Mouse (Mus musculus) heart, embryonic 16.5 days (tissue): ENCODE data around the gene Kcnip2. TPM values are rescaled to one million over a fixed set of nuclear protein-coding genes. Genes with fewer than 3 reads are reported as not detected.

Source experiments
- ATAC-seq: fragments of 200-750 bp; cut with Nextera tagmentation; replicated peaks from 2 replicates; pipeline ENCODE4 v1.8.0; 2017; ENCODE audit warnings: moderate number of reproducible peaks; ENCODE audit not compliant: insufficient read depth, low FRiP score; ENCODE audit errors: extremely low read depth
- H3K27ac ChIP-seq: fragments of 300-500 bp; sonication (generic); 2 replicates; pipeline ENCODE4 v1.5.1; 2014; ENCODE audit warnings: mild to moderate bottlenecking, low read length, control low read depth, moderate library complexity
- H3K27me3 ChIP-seq: fragments of 300-500 bp; sonication (generic); 2 replicates; pipeline ENCODE4 v1.6.1; 2014; ENCODE audit warnings: low read length, mixed read lengths; ENCODE audit not compliant: control insufficient read depth, insufficient read depth
- H3K36me3 ChIP-seq: fragments of 300-500 bp; sonication (generic); 2 replicates; pipeline ENCODE4 v1.6.1; 2014; ENCODE audit not compliant: control insufficient read depth, insufficient read depth
- H3K4me1 ChIP-seq: fragments of 300-500 bp; sonication (generic); 2 replicates; pipeline ENCODE4 v1.6.1; 2014; ENCODE audit warnings: low read length, mixed read lengths; ENCODE audit not compliant: control insufficient read depth, insufficient read depth
- H3K4me2 ChIP-seq: fragments of 300-500 bp; sonication (generic); 2 replicates; pipeline ENCODE4 v1.6.1; 2014; ENCODE audit warnings: low read depth, mild to moderate bottlenecking, control low read depth, low read length
- H3K4me3 ChIP-seq: fragments of 300-500 bp; sonication (generic); 2 replicates; pipeline ENCODE4 v1.5.1; 2014; ENCODE audit warnings: mild to moderate bottlenecking, control low read depth, low read length
- H3K9ac ChIP-seq: fragments of 300-500 bp; sonication (generic); 2 replicates; pipeline ENCODE4 v1.6.1; 2014; ENCODE audit warnings: low read length, control low read depth
- H3K9me3 ChIP-seq: fragments of 300-500 bp; sonication (generic); replicated peaks from 2 replicates; pipeline ENCODE4 v1.6.1; 2016; ENCODE audit warnings: low read length; ENCODE audit not compliant: control insufficient read depth
- WGBS: fragments of 180-500 bp; shearing (Covaris S2); extraction: QIAGEN DNeasy Blood & Tissue Kit; methylation state at CpG from one replicate; pipeline ENCODE4 v1.1.7; 2014; 5-methylcytosine and 5-hydroxymethylcytosine counted together
- polyA plus RNA-seq: library from polyadenylated mRNA; unstranded; fragments of >200 nt; fragmentation: Nextera tagmentation; extraction: Ambion mirVana; gene quantifications from 2 replicates; pipeline ENCODE4 v1.2.1, GENCODE M21; 2015

Gene Kcnip2
- polyA plus RNA-seq, 1 experiment from 2014 or later: 16.6 TPM

DNA sequence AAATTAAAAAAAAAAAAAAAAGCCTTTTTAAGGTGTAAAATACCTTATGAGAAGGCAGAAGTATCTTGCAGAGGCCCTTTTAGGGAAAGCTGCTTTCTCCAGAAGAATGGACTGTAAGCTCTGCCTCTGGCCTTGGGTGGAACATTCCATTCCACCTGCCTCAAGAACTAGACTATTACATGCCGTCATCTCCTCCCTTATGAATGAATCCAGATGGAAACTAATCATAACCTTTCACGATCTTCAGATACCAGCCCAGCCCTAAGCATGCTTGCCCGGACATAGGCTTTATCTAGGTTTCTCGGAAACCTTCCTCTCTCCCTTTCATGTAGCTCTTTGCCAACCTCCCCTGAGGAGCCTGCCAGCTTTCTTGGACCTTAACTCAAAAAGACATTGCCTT lies 27.5 kb downstream of the Kcnip2 start:
- Histone ChIP-seq H3K4me1 (no peaks in the 10 kb centered on the region), H3K4me2 (no peak overlapping the region), H3K27ac (no peak overlapping the region), H3K27me3 (no peaks in the 10 kb centered on the region), H3K36me3 (no peaks in the 10 kb centered on the region), H3K4me3 (no peak overlapping the region), H3K9ac (no peak overlapping the region), H3K9me3 (no peaks in the 10 kb centered on the region)
- 32% methylated on average over 4 of the region's 4 CpGs for whole genome bisulfite sequencing
- no peak for ATAC-seq

DNA sequence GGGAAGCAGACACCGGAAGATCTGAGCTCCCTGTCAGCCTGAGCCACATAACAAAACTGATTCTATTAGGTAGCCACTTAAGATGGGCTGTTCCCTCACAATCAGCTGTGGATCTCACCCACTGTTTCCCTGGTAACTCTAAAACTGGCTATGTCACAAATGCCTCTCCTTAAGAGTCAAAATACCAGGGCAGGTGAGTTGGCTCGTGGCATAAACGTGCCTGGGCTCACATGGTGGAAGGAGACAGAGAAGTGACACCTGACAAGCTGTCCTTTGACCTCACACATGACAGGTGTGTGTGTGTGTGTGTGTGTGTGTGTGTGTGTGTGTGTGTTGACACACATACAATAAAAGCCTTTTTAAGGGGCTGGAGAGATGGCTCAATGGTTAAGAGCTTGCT lies 28.4 kb downstream of the Kcnip2 start:
- H3K4me3 ChIP-seq: no peak overlapping the region
- ATAC-seq: no peak
- H3K4me2 ChIP-seq: no peak overlapping the region
- no peaks in the 10 kb centered on the region for H3K27me3 ChIP-seq
- no peak overlapping the region for H3K27ac ChIP-seq
- H3K9me3 ChIP-seq: no peaks in the 10 kb centered on the region
- H3K9ac ChIP-seq: no peak overlapping the region
- 61% methylated on average over 3 of the region's 3 CpGs for WGBS
- H3K4me1 ChIP-seq: no peaks in the 10 kb centered on the region
- no peaks in the 10 kb centered on the region for H3K36me3 ChIP-seq

DNA sequence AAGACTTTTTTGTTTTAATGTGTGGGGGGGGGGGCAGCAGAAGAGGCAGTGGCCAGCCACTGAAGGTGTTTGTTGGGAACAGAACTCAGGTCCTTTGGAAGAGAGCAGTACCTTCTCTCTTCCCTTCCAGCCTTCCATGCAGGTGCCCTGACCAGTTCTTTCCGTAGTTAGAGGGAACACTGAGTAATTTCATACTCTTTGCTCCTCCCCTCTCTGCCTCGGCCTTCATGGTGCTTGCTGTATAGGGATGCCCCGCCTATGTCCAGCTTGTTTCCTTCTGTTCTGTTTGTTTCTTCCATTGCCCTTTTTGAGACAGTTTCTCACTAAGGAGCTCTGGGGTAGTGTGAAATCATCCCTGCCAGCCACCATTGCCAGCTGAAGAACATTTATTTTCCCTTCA lies 30.4 kb downstream of the Kcnip2 start:
- Histone ChIP-seq H3K4me2 (no peak overlapping the region), H3K4me1 (peaks cover 16% of the 10 kb centered on the region), H3K36me3 (no peaks in the 10 kb centered on the region), H3K9me3 (no peaks in the 10 kb centered on the region), H3K4me3 (no peak overlapping the region), H3K9ac (no peak overlapping the region), H3K27me3 (no peaks in the 10 kb centered on the region), H3K27ac (no peak overlapping the region)
- 81% methylated on average over 3 of the region's 3 CpGs for WGBS
- ATAC-seq: no peak

DNA sequence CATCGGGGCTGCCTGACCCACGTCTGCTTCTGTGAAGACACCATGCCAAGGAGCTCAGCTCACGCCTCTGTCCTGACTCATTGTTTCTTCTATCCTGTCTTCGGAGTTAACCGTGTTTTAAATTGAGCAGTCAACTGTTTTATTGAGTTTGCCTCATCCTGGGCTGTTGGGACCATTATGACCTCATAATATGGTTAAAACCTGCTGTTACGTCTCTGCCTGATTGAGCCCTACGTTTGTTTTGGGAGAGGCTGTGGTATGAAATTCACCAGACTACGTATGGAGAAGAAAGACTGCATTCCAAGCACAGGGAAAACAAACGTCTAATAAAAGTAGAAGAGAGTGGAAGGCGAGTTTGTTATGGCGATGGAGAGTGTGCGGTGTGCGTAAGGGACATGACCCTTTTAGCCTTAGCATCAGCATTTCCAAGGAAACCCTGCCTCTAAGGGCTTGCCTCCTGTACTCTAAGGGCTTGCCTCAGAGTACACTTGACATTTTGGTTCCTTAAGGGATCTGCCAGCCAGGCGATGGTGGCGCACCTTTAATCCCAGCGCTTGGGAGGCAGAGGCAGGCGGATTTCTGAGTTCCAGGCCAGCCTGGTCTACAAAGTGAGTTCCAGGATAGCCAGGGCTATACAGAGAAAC lies 31.8 kb downstream of the Kcnip2 start:
- ATAC-seq: no peak
- Histone ChIP-seq H3K4me3 (peak overlapping the region; percentile 99), H3K27ac (peak overlapping the region; percentile 64), H3K9me3 (no peaks in the 10 kb centered on the region), H3K27me3 (no peaks in the 10 kb centered on the region), H3K36me3 (peaks cover 3% of the 10 kb centered on the region; the same call in 1 of the 2 replicates), H3K4me1 (peaks cover 19% of the 10 kb centered on the region), H3K4me2 (peak overlapping the region; percentile 60), H3K9ac (peak overlapping the region; percentile 67)
- WGBS: 31% methylated on average over 17 of the region's 17 CpGs

DNA sequence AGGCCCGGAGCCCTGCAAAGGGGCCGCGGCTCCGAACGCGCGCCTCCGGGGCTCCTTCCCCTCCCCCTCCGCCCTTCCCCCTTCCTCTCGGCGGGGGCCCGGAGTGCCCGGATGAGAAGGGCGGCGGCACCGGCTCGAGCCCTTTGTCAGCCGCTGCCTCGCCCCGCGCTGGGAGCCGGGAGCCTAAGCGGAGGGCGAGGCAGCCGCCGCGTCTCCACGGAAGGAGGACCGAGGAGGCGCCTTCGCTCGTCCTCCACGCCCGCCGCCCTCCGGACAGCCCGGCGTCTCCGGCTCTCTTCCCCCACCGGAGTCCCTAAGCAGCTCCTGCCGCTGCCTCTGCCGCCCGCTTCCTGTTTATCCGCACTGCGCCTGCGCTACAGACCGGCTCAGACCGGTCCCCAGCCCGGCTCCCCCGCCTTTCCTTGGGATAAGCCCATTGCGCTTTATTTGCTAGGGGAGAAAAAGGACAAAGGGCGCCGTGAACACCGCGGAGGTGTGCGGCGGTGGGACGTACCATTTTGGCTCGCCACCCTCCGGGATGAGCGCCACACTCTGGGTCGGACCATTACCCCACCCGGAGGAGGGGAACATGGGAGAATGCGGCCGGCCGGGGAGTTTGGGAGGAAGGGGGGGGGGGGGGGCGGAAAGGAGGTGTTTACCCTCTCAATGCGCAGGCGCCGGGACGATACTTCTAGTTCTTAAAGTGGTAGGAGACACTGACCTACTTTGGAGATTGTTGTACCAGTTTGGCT lies 32.5 kb downstream of the Kcnip2 start, which contains the start of gene Mgea5:
TSS of gene Mgea5 (minus strand) at position 657 of the 752 bp plus-strand sequence.
- WGBS: under 1% methylated on average over 60 of the region's 71 CpGs
- H3K27ac ChIP-seq: peak within 1 kb of the TSS; percentile 98
- peak within 1 kb of the TSS; percentile 82 for H3K4me2 ChIP-seq
- H3K27me3 ChIP-seq: no peaks in the 10 kb centered on the region
- H3K4me3 ChIP-seq: peak within 1 kb of the TSS; percentile 99
- ATAC-seq: peak; percentile 97
- no peaks in the 10 kb centered on the region for H3K9me3 ChIP-seq
- peak within 1 kb of the TSS; percentile 98 for H3K9ac ChIP-seq
- peaks cover 8% of the 10 kb centered on the region for H3K36me3 ChIP-seq
- H3K4me1 ChIP-seq: peaks cover 19% of the 10 kb centered on the region

DNA sequence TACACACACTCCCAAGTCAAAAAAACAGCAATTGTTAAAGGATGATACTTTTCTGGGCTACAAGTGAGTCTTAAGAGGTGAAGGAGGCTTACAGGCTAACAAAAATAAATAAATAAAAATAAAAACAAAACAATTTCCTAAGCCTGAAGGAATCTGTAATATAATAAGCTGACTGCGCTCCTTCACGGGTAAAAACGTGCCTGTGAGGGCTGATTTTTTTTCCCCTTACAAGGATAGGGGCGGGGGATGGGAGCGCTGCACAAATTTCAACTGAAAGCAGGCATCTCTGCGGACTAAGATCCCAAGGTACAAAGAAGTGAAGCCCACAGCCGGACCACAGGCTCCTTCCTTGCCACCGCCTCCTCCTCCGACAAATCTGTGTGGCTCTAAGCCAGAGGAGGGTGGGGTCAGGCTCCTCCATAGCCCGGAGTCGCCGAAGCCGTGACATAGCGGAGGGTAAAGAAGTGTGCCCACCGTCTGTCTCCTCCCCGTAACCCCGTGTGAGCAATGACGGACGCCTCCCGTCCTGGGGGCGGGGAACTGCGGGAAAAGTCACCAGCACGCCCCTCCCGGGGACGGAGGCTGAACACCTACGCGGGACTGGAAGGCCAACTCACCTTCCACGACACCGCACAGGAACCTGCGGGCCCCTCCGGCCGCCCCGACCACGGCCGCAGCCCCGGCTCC lies 33.4 kb downstream of the Kcnip2 start:
- WGBS: under 1% methylated on average over 36 of the region's 36 CpGs
- peak; percentile 31 for ATAC-seq
- peaks cover 19% of the 10 kb centered on the region for H3K4me1 ChIP-seq
- peak overlapping the region; percentile 99 for H3K4me3 ChIP-seq
- H3K36me3 ChIP-seq: peaks cover 16% of the 10 kb centered on the region
- peak overlapping the region; percentile 98 for H3K9ac ChIP-seq
- no peaks in the 10 kb centered on the region for H3K27me3 ChIP-seq
- H3K9me3 ChIP-seq: no peaks in the 10 kb centered on the region
- H3K4me2 ChIP-seq: peak overlapping the region; percentile 82
- peak overlapping the region; percentile 98 for H3K27ac ChIP-seq

DNA sequence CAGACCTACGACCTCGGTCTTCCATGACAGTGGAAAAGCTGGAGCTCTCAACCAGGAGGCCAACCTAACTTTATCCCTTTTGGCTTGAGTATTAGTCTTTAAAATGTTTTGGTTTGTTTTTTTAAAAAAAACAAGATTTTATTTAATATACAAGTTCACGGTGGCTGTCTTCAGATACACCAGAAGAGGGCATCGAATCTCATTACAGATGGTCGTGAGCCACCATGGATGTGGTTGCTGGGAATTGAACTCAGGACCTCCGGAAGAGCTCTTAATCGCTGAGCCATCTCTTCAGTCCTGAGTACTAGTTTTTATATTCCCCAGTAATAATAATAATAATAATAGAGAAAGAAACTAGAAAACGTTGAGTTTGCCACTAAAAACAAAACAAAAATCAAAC lies 34.2 kb downstream of the Kcnip2 start:
- Histone ChIP-seq H3K4me1 (peaks cover 19% of the 10 kb centered on the region), H3K36me3 (peaks cover 22% of the 10 kb centered on the region), H3K4me2 (peak overlapping the region; percentile 82), H3K27me3 (no peaks in the 10 kb centered on the region), H3K9ac (no peak overlapping the region; the same call in 1 of the 2 replicates), H3K4me3 (peak overlapping the region; percentile 99), H3K9me3 (no peaks in the 10 kb centered on the region), H3K27ac (no peak overlapping the region)
- no peak for ATAC-seq
- WGBS: 57% methylated on average over 8 of the region's 8 CpGs

DNA sequence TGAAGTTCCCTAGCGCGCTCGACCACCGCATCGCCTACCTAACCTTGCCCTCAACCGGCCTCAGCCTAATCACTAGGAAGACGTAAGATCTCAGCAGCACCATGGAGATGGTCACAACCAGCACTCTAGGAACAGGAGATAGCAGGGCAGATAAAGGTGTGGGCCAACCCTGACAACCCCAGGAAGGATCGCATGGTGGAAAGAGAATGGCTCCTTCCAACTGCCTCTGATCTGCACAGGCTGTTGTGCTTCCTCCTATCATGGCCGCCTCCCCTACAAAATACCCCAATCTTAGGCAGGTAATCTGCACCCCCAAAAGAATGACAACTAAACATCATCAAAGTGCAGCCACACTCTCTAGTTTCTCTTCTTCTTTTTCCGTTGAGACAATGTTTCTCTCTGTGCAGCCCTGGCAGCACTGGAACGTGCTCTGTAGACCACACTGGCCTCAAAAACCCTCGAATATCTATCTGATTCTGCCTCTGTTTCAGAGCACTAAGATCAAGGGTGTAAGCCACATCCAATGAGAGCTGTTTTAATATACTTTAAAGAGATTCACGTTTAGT lies 35.4 kb downstream of the Kcnip2 start:
- ATAC-seq: no peak
- Histone ChIP-seq H3K4me1 (peaks cover 19% of the 10 kb centered on the region), H3K9ac (no peak overlapping the region; the same call in 1 of the 2 replicates), H3K36me3 (peaks cover 27% of the 10 kb centered on the region), H3K27ac (no peak overlapping the region), H3K4me2 (peak overlapping the region; percentile 82), H3K27me3 (no peaks in the 10 kb centered on the region), H3K4me3 (peak overlapping the region; percentile 99), H3K9me3 (no peaks in the 10 kb centered on the region)
- 75% methylated on average over 13 of the region's 13 CpGs for WGBS
